Mouse (Mus musculus) liver, embryonic 16.5 days (tissue): ENCODE measurements around the gene Gm4312. TPM values are rescaled to one million over a fixed set of nuclear protein-coding genes. Genes with fewer than 3 reads are reported as not detected.
"Not testable (repeated sequence)": the region's sequence is repeated elsewhere in the genome, so short reads cannot be mapped to it uniquely, and the experiment has no call there.

Experiments used
- ATAC-seq: fragments of 200-750 bp; cut with Nextera tagmentation; 2 replicates; pipeline ENCODE4 v1.8.0; 2017; ENCODE audit warnings: low read depth, mild to moderate bottlenecking, moderate number of reproducible peaks, moderate library complexity
- H3K27ac ChIP-seq: fragments of 300-500 bp; sonication (generic); 2 replicates; pipeline ENCODE4 v1.5.1; 2014; ENCODE audit warnings: mild to moderate bottlenecking, low read length
- H3K27me3 ChIP-seq: fragments of 300-500 bp; sonication (generic); 2 replicates; pipeline ENCODE4 v1.6.1; 2014; ENCODE audit warnings: low read depth, low read length, mixed read lengths; ENCODE audit not compliant: control insufficient read depth, insufficient read depth
- H3K36me3 ChIP-seq: fragments of 300-500 bp; sonication (generic); 2 replicates; pipeline ENCODE4 v1.6.1; 2014; ENCODE audit warnings: mild to moderate bottlenecking; ENCODE audit not compliant: control insufficient read depth, insufficient read depth
- H3K4me1 ChIP-seq: fragments of 300-500 bp; sonication (generic); 2 replicates; pipeline ENCODE4 v1.6.1; 2014; ENCODE audit warnings: low read depth, low read length, mixed read lengths; ENCODE audit not compliant: control insufficient read depth
- H3K4me2 ChIP-seq: fragments of 300-500 bp; sonication (generic); 2 replicates; pipeline ENCODE4 v1.6.1; 2014; ENCODE audit warnings: low read depth, low read length, mixed read lengths
- H3K4me3 ChIP-seq: fragments of 300-500 bp; sonication (generic); 2 replicates; pipeline ENCODE4 v1.5.1; 2014; ENCODE audit warnings: low read depth, mild to moderate bottlenecking, low read length
- H3K9ac ChIP-seq: fragments of 300-500 bp; sonication (generic); 2 replicates; pipeline ENCODE4 v1.6.1; 2014; ENCODE audit warnings: low read depth, low read length
- H3K9me3 ChIP-seq: fragments of 300-500 bp; sonication (generic); replicated peaks from 2 replicates; pipeline ENCODE4 v1.6.1; 2016; ENCODE audit warnings: low read length; ENCODE audit not compliant: control insufficient read depth
- WGBS: fragments of 180-500 bp; shearing (Covaris S2); extraction: QIAGEN DNeasy Blood & Tissue Kit; methylation state at CpG from one replicate; pipeline ENCODE4 v1.1.7; 2014; ENCODE audit not compliant: insufficient replicate concordance; 5-methylcytosine and 5-hydroxymethylcytosine counted together
- polyA plus RNA-seq: library from polyadenylated mRNA; unstranded; fragments of >200 nt; fragmentation: Nextera tagmentation; extraction: Ambion mirVana; gene quantifications from 2 replicates; pipeline ENCODE4 v1.2.1, GENCODE M21; 2015

Gene Gm4312
- polyA plus RNA-seq, 1 experiment from 2014 or later: not detected

GRCm38 (mm10) chr10:100335376-100335775 lies 47.0 kb downstream of the Gm4312 start, which contains the start of gene Gm4301:
Gm4301 (plus strand) TSS chr10:100335676.
- not testable (repeated sequence) for H3K4me1 ChIP-seq, H3K27ac ChIP-seq, H3K27me3 ChIP-seq, H3K4me2 ChIP-seq, H3K9ac ChIP-seq, H3K4me3 ChIP-seq, H3K36me3 ChIP-seq, ATAC-seq, H3K9me3 ChIP-seq
- no CpG with 5 or more reads among the region's 2 CpGs for WGBS

Other genes starting within 250 kb of the Gm4312 start
- not detected in 2 replicates for gene Gm4301, start 46.9 kb downstream of the Gm4312 start, polyA plus RNA-seq
- gene Gm4302, start 41.7 kb downstream of the Gm4312 start, polyA plus RNA-seq: not detected in 2 replicates
- not detected in 2 replicates for gene Gm4303, start 36.6 kb downstream of the Gm4312 start, polyA plus RNA-seq
- not detected in 2 replicates for gene Gm4305, start 31.5 kb downstream of the Gm4312 start, polyA plus RNA-seq
- not detected in 2 replicates for gene Gm4307, start 21.2 kb downstream of the Gm4312 start, polyA plus RNA-seq
- 4.9 and 5.5 TPM in 2 replicates for gene Tmtc3, start 104.8 kb upstream of the Gm4312 start, polyA plus RNA-seq
- gene Cep290, start 105.0 kb upstream of the Gm4312 start, polyA plus RNA-seq: 2.3 and 2.9 TPM in 2 replicates
- gene 4930430F08Rik, start 207.9 kb upstream of the Gm4312 start, polyA plus RNA-seq: 13.2 and 14.2 TPM in 2 replicates
- gene 1700017N19Rik, start 207.9 kb upstream of the Gm4312 start, polyA plus RNA-seq: not detected in 2 replicates